Mouse (Mus musculus) bone marrow, adult 2 months (tissue): ENCODE data around the gene Tmem262.

Source experiments
- CTCF ChIP-seq: fragments of 200-500 bp; IDR thresholded peaks from 2 replicates; pipeline ENCODE4 v1.5.1; 2011; ENCODE audit warnings: low read length, control low read depth; ENCODE audit not compliant: control insufficient read depth, insufficient read depth
- POLR2A ChIP-seq: fragments of 200-500 bp; IDR thresholded peaks from 2 replicates; pipeline ENCODE4 v1.6.1; 2011; ENCODE audit warnings: low read depth, mild to moderate bottlenecking, control low read depth, low read length, borderline replicate concordance; ENCODE audit not compliant: control insufficient read depth

DNA sequence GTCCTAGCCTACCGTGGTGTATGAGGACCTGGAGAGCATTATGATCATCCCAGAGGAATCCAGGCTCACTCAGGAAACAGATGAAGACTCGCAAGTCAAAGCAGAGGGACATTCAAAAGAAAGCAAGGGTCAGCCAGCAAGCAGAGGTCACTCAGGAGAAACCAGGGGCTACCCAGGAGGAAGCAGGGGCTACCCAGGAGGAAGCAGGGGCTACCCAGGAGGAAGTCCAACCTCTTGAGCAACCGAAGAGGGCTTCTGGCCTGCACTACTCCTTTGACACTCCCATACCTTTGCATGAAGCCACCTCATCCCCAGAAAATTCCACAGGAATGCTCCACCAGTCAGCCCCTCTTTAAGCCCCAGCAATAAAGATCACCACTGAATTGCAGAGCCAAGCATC is 18.0 kb downstream of the Tmem262 start:
- TF ChIP-seq POLR2A, result no peak
- TF ChIP-seq CTCF, result no peak
